Mouse (Mus musculus) right cerebral cortex, postnatal 25 days (tissue): ENCODE results near the gene Calml4.
"Not testable (repeated sequence)": the region's sequence is repeated elsewhere in the genome, so short reads cannot be mapped to it uniquely, and the experiment has no call there.

Source experiments
- DNase-seq: peaks from one replicate; pipeline ENCODE4 v3.0.0; 2022

Gene Calml4

DNA sequence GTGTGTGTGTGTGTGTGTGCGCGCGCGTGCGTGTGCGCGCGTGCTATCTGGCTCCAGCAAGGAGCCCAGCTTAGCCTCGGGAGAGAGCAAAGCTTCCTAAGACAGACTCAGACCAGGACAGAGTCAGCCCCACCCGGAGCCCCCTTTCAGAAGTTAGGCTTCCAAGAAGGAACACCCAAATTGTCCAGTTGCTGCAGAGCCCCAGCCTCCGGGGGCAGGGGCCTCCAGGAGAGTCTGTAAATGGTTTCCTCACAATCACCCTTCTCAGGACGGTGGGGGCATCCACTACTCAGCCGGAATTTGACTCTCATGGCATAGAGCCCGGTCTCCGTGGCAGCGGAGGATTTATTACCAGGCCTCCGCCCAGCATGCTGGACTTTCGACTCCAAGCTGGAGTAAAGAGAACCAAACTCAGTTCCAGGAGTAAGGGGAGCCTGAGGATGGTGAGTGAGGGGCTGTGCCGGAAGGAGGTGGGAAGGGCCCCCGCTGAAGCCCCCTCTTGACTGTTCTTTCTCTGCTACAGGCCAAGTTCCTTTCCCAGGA, at the start of gene Calml4:
Calml4 (plus strand) TSS at position 362 of the 543 bp plus-strand sequence.
- DNase-seq: no peak

GRCm38 (mm10) chr9:62810095-62810494, 47.8 kb upstream of the Calml4 start:
- no peak for DNase-seq

GRCm38 (mm10) chr9:62810543-62811515, 47.1 kb upstream of the Calml4 start:
- DNase-seq: peak; percentile 51

- peak; percentile 92 for DNase-seq
Observed at GRCm38 (mm10) chr9:62811516-62812121, 46.3 kb upstream of the Calml4 start, which contains the start of gene Fem1b. Fem1b (minus strand) TSS chr9:62811934.

DNA sequence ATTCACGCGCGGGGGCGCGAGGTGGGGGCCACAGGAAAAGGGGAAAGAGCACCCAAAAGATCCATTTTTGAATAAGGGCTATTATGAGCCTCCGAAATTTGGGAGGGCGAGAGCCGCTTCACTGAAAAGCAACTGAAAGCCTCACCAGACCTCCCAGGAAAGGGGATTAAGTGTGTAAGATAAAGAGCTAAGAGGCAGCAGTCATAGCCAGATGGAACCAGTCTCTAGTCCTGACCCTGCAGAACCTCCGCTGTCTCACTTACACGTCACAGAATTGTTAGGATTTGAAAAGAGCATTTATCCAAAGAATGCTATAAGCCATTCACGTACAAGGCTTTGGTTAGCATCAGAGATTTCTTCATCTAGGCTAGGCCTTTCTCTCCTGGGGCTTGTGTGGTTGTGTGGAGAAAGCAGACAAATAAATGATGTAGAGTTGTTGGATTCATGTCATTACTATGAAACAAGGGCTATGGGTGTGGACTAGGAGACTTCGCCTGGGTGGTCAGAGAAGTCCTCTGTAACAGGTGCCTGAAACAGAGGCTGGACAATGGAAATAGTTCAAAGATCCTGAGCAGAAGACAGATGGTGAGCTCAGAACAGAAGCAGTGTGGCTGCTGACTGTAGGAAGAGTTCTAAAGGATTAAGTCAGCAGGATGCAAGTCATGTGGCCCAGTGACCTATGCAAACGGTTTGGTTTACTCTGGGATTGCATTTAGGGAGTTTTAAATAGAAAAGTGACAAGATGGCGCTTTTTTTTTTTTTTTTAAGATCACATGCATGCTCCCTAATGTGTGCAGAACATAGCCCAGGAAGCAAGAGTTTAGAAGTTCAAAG, 45.4 kb upstream of the Calml4 start:
- no peak for DNase-seq

DNA sequence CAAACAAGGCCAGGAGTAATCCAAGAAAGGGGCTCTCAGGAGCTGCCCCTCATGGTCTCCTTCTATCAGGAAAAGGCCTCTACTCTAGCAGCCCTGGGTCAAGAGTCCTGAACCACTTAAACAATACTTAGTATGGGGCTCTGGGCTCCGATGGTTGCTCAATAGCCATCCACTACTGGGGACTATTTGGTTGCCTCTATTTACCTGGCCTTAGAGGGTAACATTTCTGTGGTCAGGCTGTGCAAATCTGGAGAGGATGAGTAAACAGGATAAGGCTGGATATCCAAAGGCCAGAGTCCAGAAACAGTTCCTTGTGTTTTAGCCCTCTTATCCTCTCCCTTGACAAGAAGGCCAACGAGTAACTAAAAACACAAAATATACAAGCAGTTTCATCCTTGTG, 43.1 kb upstream of the Calml4 start:
- DNase-seq: no peak

DNA sequence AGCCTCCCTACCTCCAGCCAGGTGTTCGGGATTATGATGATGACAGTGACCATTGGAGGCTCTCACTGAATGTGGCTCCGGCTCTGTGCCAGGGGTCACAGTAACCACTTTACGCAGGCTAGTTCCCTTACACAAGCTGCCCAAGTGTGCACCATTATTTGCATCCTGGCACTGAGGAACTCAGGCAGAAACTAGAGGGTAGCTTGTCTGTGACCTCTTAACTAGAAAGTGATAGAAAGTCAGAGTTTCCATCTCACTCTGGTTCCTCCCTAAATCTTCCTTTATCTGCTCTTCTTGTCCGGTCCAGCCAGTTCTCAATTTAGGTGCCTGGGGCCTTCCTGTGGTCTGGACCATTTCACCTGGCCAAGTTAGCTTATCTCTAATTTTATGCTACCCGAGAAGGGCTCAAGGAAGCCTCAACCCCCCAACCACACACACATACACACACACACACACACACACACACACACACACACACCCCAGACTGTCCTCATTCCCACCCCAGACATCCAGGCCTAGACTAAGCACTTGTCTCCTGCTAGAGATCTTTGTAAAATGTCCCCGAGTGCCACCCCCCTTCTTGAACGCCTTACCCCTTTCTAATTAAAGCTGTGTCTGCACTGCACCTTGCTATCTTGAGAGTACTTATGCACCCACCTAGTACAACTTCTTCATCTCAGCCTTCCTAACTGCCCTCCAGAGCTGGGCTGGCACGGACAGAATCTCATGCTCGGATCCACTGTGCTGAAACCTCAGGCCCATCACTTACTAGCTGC, 41.4 kb upstream of the Calml4 start:
- no peak for DNase-seq

DNA sequence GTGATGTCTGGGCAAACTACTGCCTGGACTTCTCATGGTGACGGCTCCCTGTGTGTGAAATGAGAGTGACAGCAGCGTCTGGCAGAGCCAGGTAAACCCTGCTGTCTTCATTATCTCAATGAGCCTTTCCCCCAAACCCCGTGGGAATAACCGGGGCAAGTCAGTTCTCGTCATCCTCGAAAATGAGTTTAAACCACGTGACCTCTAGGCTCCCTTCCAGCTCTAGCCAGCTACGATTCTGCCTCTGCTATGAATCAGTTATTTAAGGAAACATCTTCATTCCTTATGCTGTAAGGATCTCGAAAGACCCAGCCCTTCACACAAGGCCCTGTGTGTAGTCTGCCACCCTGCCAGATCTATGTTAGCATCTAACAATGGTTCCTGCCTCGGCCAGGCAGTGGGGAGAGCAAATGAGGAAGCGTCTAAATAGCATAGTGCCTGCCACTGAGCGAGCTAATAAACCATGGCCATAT, 40.7 kb upstream of the Calml4 start:
- no peak for DNase-seq

- DNase-seq: no peak
Observed at GRCm38 (mm10) chr9:62817828-62818614, 39.9 kb upstream of the Calml4 start.

- no peak for DNase-seq
Observed at GRCm38 (mm10) chr9:62819494-62819893, 38.4 kb upstream of the Calml4 start.

DNA sequence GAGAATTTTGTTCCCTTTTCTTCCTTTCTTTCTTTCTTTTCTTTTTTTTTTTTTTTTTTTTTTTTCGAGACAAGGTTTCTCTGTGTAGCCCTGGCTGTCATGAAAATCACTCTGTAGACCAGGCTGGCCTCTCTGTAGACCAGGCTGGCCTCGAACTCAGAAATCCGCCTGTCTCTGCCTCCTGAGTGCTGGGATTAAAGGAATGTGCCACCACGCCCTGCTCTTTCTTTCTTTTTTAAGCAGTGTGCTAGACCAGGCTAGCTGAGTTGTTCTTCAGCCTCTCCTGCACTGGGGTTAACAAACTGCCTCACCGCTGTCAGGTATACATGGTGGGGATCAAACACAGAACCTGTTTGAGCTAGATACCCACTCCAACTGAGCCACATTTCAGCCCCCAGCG, 38.0 kb upstream of the Calml4 start:
- not testable (repeated sequence) for DNase-seq

DNA sequence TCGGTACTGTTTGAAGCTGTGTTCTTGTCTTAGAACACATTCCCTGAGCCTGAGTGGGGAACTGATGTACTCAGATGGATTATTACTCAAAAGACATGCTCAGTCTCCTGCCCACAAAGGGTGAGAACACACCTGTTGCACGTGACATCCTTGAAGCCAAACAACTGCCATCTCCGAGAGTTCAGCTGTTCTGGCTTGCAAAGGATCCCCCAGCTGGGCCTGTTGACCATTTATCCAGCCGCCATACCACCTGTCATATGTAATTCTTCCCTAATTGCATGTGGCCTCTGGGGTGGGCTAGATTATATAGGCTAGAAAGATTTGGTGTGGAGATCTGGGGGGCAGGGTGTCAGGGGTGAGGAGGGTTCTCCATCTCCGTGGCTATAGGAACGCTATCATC, 37.1 kb upstream of the Calml4 start:
- DNase-seq: no peak

- DNase-seq: no peak
Observed at GRCm38 (mm10) chr9:62821811-62822210, 36.1 kb upstream of the Calml4 start.

DNA sequence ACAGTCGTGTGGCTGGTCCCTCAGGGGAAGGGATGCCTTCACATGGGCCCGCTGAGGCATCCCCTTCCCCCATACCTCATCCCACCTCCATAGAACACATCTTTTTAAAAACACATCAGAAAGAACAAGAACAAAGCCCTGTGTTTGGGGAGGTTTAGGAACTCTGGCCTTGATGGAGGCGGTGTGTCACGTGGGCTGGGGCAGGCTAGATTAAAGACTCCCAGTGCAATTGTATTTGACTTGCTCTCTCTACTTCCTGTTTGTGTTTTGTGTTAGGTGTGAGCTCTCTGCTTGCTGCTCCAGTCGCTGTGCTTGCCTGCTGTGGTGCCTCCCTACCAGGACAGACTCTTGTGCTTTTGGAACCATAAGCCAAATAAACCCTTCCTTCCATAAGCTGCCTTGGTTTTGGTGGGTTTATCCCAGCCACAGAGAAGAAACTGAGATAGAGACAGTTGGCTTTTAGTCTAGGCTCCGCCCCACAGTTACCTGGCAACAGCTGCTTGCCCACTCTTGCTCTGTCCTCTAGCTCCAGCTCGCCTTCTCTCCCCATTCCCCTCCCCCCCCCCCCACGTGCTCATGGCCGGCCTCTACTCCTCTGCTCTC, 32.0 kb upstream of the Calml4 start:
- no peak for DNase-seq

- DNase-seq: no peak
Observed at GRCm38 (mm10) chr9:62826456-62826855, 31.4 kb upstream of the Calml4 start.

DNA sequence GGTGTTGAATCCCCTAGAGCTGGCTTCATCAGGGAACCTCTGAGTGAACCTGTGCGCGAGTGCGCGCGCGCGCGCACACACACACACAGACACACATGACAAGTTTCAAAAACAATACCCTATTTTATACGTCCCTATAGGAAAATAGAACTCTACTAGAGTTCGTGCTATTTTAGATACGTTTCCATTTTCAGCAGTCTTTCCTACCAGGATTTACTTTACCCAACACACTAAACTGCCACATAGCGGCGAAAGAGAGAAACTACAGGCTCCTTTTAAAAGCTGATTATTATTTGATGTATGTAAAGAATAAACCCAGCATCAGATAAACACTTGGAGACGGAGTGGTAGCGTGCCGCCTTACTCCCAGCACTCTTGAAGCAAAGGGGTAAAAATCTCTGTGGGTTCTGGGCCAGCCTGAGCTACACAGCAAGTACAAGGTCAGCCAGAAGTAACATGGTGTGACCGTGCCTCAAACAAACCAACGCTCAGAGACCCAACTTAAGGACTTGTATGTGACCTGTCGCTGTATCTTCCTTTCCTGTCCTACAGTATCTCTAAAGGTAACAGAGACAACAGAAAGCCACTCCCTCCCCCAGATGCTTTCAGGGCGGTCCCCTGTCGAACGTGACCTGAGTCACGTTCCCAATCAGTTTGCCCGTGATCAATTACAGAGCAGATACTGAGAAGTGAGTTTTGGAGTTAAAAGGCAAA, 29.8 kb upstream of the Calml4 start:
- no peak for DNase-seq

DNA sequence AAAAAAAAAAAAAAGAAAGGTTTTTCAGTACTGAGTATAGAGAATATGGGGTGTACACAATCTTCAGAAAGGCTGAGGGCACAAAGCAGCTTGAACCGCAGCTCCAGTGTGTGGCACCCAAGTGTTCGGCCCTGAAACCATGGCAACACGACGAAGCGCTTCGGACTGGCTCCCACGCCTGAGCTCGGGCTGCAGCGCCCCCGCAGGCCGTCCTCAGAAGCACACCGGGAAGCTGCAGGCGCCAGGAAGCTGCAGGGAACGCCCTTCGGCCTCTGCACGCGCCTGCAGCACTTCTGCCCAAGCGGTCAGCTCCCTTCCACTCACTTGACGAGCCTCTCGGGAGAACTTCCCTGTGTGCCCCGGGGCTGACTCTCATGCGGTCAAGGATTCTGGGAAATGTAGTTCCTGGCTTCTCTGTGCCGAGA, 29.2 kb upstream of the Calml4 start:
- DNase-seq: peak; percentile 91

DNA sequence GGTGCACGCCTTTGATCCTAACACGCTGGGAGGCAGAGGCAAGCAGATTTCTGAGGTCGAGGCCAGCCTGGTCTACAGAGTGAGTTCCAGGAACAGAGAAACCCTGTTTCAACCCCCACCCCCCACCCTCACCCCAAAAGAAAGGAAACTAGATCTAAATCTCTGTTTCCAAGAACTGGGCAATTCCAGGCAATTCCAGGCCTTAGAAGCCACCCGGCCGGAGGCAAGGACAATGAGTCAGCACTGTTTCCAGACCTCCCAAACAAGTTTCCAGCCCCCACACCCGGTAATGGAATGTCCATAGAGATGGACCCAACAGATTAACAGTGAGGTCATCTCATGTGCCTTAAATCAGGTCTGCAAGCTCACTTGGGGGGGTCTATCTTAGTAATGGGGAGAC, 28.0 kb upstream of the Calml4 start:
- DNase-seq: no peak

GRCm38 (mm10) chr9:62834906-62835305, 23.0 kb upstream of the Calml4 start:
- DNase-seq: no peak
